Mouse (Mus musculus) activated CD4-positive, CD25-positive, alpha-beta regulatory T cell, adult 9 weeks (primary cell): Measurements from ENCODE around the gene Syt16. TPM values are rescaled to one million over a fixed set of nuclear protein-coding genes. Genes with fewer than 3 reads are reported as not detected.

Source experiments
- polyA plus RNA-seq: library from polyadenylated mRNA; unstranded; fragments of 100-300 nt; shearing (Covaris generic); gene quantifications from one replicate; pipeline ENCODE4 v1.2.1, GENCODE M21; 2017

The Syt16 gene
- not detected for polyA plus RNA-seq

GRCm38 (mm10) chr12:73997297-73998127 lies at the start of gene Syt16:
Gene Syt16 (plus strand): TSS chr12:73997661.

GRCm38 (mm10) chr12:73964291-73965281 lies 32.9 kb upstream of the Syt16 start, which contains the start of gene Snapc1:
Gene Snapc1 (plus strand): TSS chr12:73964481.

GRCm38 (mm10) chr12:74316344-74316973 lies 319.0 kb downstream of the Syt16 start, which contains the start of gene Gm11042:
Gene Gm11042 (minus strand): TSS chr12:74316394.

Other genes with a start within 250 kb of the Syt16 start
- gene Hif1a, start 96.3 kb upstream of the Syt16 start, polyA plus RNA-seq = 146 TPM
- gene Gm49321, start 60.0 kb upstream of the Syt16 start, polyA plus RNA-seq = 32.7 TPM
- gene Snapc1, start 33.2 kb upstream of the Syt16 start, polyA plus RNA-seq = 41.5 TPM